Mouse (Mus musculus) regulatory T cell (primary cell): ENCODE measurements at regions not wholly inside any gene's neighbourhood (a gene's known extent, or its start where the extent isn't known, plus 50 kb on each side); places are given as distances from the start of the nearest gene placed in this dataset.

Source experiments
- in situ Hi-C: fragments of 300-600 bp; cut with MboI, MseI; formaldehyde crosslinking; loops from one replicate; pipeline ENCODE4 v1.15.1; 2025; ENCODE audit warnings: high pct_unique_total_duplicates

DNA sequence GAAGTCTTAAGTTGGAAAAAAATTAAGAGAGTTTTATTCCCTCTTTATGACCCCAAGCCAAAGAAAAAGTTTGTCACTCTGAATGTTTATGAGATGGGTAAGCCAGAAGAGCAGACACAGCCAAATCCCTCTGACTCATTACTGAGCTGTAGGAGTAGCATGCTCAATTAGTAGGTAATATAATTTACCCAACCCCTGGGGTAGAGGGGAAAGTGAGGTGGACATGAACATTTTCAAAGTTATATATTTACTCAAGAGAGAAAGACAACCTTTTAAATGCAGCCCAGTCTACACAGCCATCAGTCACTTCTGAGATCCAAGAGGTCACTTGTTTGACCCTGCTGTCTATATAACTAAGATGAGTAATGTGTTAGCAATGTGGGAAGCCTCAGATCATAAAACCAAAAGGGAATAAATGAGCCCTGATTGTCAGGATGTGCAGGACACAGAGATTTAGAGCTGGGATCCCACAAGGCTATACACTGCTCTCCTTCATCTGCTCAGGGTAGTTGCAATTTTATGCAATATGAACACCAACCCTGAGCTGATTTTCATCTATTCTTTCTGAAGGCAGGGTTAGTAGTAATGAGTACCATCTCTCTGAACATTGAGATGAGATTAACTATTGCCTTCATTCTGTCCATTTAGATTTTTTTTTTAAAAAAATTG, 114.7 kb upstream of the Ndp start:
- in situ Hi-C loops, result no loop called here

DNA sequence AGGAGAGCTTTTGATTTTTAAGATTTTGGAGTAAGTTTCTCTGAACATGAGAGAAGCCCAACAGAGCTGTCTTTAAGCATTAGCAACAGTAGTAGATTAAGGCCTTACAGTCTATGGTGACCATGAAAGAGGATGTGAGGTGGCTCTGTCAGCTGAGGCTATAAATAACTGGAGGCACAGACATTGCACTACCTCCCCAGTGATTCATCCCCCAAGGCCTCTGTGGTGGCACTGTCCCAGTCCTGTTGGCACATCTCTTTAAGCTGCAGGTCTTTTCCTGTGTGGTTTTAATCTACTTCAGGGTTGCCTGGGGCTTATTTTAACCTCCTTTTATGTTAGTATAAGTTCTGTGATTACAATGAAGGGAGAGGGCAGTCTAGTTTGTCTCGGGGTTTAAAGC, 106.2 kb upstream of the Ndp start:
- in situ Hi-C loops, result loop anchor here (25.0 kb wide), 1 partner anchor 1294 kb away; no protein-coding TSS in a partner anchor

DNA sequence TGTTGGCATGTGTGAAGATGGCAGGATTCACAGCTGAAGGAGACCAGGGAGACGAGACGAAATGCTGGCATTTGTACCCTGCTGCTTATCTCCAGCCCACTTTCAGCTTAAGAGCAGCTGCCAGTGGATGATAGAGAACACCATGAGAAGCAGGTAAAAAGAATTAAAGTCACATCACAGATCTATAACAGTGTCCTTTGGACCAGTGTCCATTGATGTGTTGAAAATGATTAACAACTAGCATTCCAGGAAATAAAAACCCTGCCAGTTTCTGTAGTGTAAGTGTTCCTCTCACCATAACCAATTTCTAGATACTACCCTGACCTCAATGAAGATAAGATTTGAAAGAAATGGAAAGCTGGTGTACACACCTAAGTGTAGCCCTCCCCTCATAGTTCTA, 97.6 kb upstream of the Ndp start:
- in situ Hi-C loops, result loop anchor here (25.0 kb wide), 1 partner anchor 1303 kb away; no protein-coding TSS in a partner anchor

DNA sequence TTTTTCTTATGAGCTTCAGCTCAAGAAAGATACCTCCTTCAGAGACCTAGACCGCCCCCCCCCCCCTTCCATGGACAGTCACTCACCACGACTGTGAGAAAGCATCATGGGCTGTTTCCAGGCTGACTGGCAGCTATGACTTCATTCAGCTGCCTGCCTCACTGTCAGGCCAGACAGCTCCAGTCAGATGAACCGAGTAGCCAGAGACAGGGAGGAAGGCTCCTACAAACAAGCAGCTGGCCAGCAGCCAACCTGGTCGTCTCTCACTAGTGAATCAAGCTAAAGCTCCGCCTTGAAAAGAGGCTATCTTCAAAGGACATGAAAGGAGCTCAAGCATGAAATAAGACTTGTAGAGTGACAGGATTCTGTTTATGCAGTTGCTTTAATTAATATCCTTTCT, 87.0 kb upstream of the Ndp start:
- in situ Hi-C loops, result no loop called here
